Mouse (Mus musculus) large intestine, adult 2 months (tissue): ENCODE results near the gene Krtap31-1. TPM values are rescaled to one million over a fixed set of nuclear protein-coding genes. Genes with fewer than 3 reads are reported as not detected.
"Not testable (repeated sequence)": the region's sequence is repeated elsewhere in the genome, so short reads cannot be mapped to it uniquely, and the experiment has no call there.

Experiments used
- DNase-seq: peaks from one replicate; pipeline ENCODE4 v3.0.0-alpha.2; 2012; ENCODE audit warnings: low read depth, low spot score
- WGBS: fragments of 180-500 bp; shearing (Covaris S2); methylation state at CpG from one replicate; pipeline ENCODE4 v1.1.7; 2018; 5-methylcytosine and 5-hydroxymethylcytosine counted together
- polyA plus RNA-seq: library from polyadenylated mRNA; depleted of rRNA; stranded (reverse); fragments of >200 nt; gene quantifications from 2 replicates; pipeline ENCODE4 v1.2.3, GENCODE M21; 2012; rRNA removed

Krtap31-1 gene
- polyA plus RNA-seq: not detected in 2 replicates

DNA sequence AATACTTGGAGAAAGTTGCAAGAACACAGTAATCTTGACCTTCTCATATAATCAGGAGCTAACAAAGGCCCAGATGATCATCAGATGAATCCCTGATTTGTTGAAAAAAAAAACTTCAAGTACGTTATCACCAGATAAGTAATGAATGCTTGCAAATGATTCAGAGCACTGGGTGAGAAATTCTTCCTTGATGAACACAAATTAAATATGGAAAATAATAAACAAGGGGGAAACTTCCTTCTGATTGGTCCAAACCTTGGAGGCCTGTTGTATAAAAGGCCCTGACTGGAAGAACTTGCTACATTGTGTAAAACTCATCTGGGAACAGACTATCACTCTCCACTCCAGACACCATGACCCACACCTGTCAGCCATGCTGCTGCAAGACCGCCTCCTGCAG, at the start of gene Krtap31-1:
Krtap31-1 (plus strand) TSS at position 301 of the 400 bp plus-strand sequence.
- no peak for DNase-seq
- whole genome bisulfite sequencing: 76% methylated on average over 2 of the region's 2 CpGs

DNA sequence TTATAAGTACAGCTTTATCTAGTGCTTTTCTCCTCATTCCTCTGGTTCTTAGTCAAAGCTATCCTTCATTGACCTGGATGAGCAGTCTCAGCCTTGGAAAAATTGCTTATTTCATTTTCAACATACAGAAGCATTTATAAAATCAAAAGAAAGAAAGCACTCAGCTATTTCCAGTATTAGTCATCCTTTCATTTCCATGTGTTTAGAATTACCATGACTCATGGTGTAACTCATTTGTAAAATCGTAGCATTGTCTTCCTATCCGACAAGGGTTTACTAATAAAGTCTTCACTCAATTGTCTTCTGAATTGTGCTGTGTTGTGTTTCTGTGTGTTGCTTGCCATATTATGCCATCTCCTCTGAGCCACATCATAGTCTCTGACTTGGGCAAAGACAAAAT, 49.0 kb upstream of the Krtap31-1 start:
- 58% methylated on average over 2 of the region's 2 CpGs for WGBS
- no peak for DNase-seq

- DNase-seq: not testable (repeated sequence)
- 58% methylated on average over 1 of the region's 1 CpGs for WGBS
These were observed 43.5 kb upstream of the Krtap31-1 start, which contains the start of gene Gm11559 for GRCm38 (mm10) chr11:99864176-99864575. Gm11559 (plus strand) TSS chr11:99864476.

GRCm38 (mm10) chr11:99873089-99873488, 34.6 kb upstream of the Krtap31-1 start, which contains the start of gene Krtap9-1:
Krtap9-1 (plus strand) TSS chr11:99873389.
- DNase-seq: not testable (repeated sequence)
- WGBS: 55% methylated on average over 1 of the region's 1 CpGs

- DNase-seq: not testable (repeated sequence)
- 23% methylated on average over 1 of the region's 1 CpGs for WGBS
These were observed 28.8 kb upstream of the Krtap31-1 start, which contains the start of gene Gm11567 for GRCm38 (mm10) chr11:99878887-99879286. Gm11567 (plus strand) TSS chr11:99879187.

DNA sequence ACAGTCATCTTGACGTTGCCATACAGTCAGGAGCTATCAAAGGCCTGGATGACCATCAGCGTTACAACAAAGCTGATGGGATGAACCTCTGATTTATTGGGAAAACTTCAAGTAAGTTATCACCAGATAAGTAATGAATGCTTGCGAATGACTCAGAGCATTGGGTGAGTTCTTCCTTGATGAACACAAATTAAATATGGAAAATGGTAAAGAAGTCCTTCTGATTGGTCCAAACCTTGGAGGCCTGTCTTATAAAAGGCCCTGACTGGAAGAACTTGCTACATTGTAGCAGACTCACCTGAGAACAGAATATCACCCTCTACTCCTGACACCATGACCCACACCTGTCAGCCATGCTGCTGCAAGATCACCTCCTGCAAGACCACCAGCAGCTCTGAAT, 6.7 kb downstream of the Krtap31-1 start, which contains the start of gene Gm11565:
Gm11565 (plus strand) TSS at position 301 of the 400 bp plus-strand sequence.
- DNase-seq: no peak

DNA sequence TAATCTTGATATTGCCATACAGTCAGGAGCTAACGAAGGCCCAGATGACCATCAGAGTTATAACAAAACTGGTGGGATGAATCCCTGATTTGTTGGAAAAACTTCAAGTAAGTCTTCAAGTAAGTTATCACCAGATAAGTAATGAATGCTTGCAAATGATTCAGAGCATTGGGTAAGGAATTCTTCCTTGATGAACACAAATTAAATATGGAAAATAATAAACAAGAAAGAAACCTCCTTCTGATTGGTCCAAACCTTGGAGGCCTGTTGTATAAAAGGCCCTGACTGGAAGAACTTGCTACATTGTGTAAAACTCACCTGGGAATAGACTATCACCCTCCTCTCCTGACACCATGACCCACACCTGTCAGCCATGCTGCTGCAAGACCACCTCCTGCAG, 28.3 kb downstream of the Krtap31-1 start, which contains the start of gene Krtap31-2:
Krtap31-2 (plus strand) TSS at position 301 of the 400 bp plus-strand sequence.
- DNase-seq: no peak
- WGBS: 78% methylated on average over 1 of the region's 1 CpGs

More for the DNA sequence above, 6.7 kb downstream of the Krtap31-1 start, which contains the start of gene Gm11565:
- 87% methylated on average over 3 of the region's 3 CpGs for WGBS

DNA sequence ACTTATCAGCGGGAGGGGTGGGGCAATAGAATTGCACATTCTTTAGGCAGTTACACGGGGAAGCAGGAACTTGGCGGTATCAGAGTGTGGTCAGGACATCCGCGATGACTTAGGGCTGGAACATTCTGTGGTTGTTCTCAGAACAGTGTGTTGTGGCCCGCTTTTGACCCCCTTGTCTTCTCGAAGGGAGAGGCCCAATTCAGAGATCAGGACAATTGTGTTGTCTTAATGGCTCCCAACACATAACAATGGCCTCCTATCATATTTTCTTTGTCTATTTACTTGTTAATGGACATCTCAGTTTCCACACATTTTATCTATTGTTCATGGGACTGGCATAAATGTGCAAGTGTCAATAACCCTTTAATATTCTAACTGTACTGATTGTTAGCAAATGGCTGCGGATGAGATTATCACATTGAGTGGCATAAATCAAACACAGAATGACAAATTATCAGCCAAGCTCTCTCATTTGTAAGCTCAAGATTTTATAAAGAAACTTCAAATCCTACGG, 30.1 kb downstream of the Krtap31-1 start:
- DNase-seq: no peak
- WGBS: 76% methylated on average over 9 of the region's 9 CpGs

- DNase-seq: no peak
- 91% methylated on average over 2 of the region's 2 CpGs for WGBS
These were observed 40.5 kb downstream of the Krtap31-1 start, which contains the start of gene Krtap9-5 for GRCm38 (mm10) chr11:99948175-99948574. Krtap9-5 (plus strand) TSS chr11:99948475.

Other genes starting within 250 kb of the Krtap31-1 start
- gene Gm11563, start 249.0 kb upstream of the Krtap31-1 start, polyA plus RNA-seq: not detected in 2 replicates
- gene Krtap4-6, start 242.0 kb upstream of the Krtap31-1 start, polyA plus RNA-seq: not detected in 2 replicates
- gene Gm14190, start 217.2 kb upstream of the Krtap31-1 start, polyA plus RNA-seq: not detected in 2 replicates
- not detected in 2 replicates for gene Gm14180, start 173.6 kb upstream of the Krtap31-1 start, polyA plus RNA-seq
- not detected in 2 replicates for gene Gm11595, start 135.0 kb upstream of the Krtap31-1 start, polyA plus RNA-seq
- not detected in 2 replicates for gene Krtap4-8, start 127.2 kb upstream of the Krtap31-1 start, polyA plus RNA-seq
- not detected in 2 replicates for gene Krtap4-9, start 122.7 kb upstream of the Krtap31-1 start, polyA plus RNA-seq
- gene Gm11596, start 114.5 kb upstream of the Krtap31-1 start, polyA plus RNA-seq: not detected in 2 replicates
- not detected in 2 replicates for gene Gm11569, start 109.0 kb upstream of the Krtap31-1 start, polyA plus RNA-seq
- gene Gm11554, start 103.5 kb upstream of the Krtap31-1 start, polyA plus RNA-seq: not detected in 2 replicates
- not detected in 2 replicates for gene Krtap4-13, start 98.0 kb upstream of the Krtap31-1 start, polyA plus RNA-seq
- not detected in 2 replicates for gene Gm11564, start 92.3 kb upstream of the Krtap31-1 start, polyA plus RNA-seq
- gene 2300003K06Rik, start 69.9 kb upstream of the Krtap31-1 start, polyA plus RNA-seq: not detected in 2 replicates
- gene Krtap4-16, start 56.3 kb upstream of the Krtap31-1 start, polyA plus RNA-seq: 0.11 and 0.33 TPM in 2 replicates
- gene Gm11568, start 50.0 kb upstream of the Krtap31-1 start, polyA plus RNA-seq: not detected in 2 replicates
- gene Gm11559, start 43.4 kb upstream of the Krtap31-1 start, polyA plus RNA-seq: not detected in 2 replicates
- gene Krtap9-1, start 34.5 kb upstream of the Krtap31-1 start, polyA plus RNA-seq: not detected in 2 replicates
- gene Gm11567, start 28.7 kb upstream of the Krtap31-1 start, polyA plus RNA-seq: not detected in 2 replicates
- not detected in 2 replicates for gene Gm11565, start 6.8 kb downstream of the Krtap31-1 start, polyA plus RNA-seq
- not detected in 2 replicates for gene Krtap31-2, start 28.4 kb downstream of the Krtap31-1 start, polyA plus RNA-seq
- gene Krtap9-5, start 40.6 kb downstream of the Krtap31-1 start, polyA plus RNA-seq: not detected in 2 replicates
- not detected in 2 replicates for gene Krtap29-1, start 71.1 kb downstream of the Krtap31-1 start, polyA plus RNA-seq
- not detected in 2 replicates for gene Krtap16-1, start 78.7 kb downstream of the Krtap31-1 start, polyA plus RNA-seq
- not detected in 2 replicates for gene Krtap17-1, start 86.1 kb downstream of the Krtap31-1 start, polyA plus RNA-seq
- not detected in 2 replicates for gene Krt33a, start 108.3 kb downstream of the Krtap31-1 start, polyA plus RNA-seq
- not detected in 2 replicates for gene Krt33b, start 121.9 kb downstream of the Krtap31-1 start, polyA plus RNA-seq
- gene Krt34, start 133.6 kb downstream of the Krtap31-1 start, polyA plus RNA-seq: not detected in 2 replicates
- 0.19 and 0.25 TPM in 2 replicates for gene Krt31, start 142.6 kb downstream of the Krtap31-1 start, polyA plus RNA-seq
- gene Krt32, start 180.3 kb downstream of the Krtap31-1 start, polyA plus RNA-seq: 0.11 and 0.25 TPM in 2 replicates
- 0.12 and 0.55 TPM in 2 replicates for gene Krt35, start 188.3 kb downstream of the Krtap31-1 start, polyA plus RNA-seq
- gene Krt36, start 197.7 kb downstream of the Krtap31-1 start, polyA plus RNA-seq: 0.11 TPM in 1 of 2 replicates, not detected in the other
- 0.16 TPM in 1 of 2 replicates, not detected in the other for gene Krt13, start 213.6 kb downstream of the Krtap31-1 start, polyA plus RNA-seq
- 0.26 and 0.36 TPM in 2 replicates for gene Krt15, start 228.0 kb downstream of the Krtap31-1 start, polyA plus RNA-seq
- gene Krt19, start 240.7 kb downstream of the Krtap31-1 start, polyA plus RNA-seq: 2,546 and 2,690 TPM in 2 replicates